Mouse (Mus musculus) kidney, embryonic 15.5 days (tissue): Measurements from ENCODE around the gene Ftl1. TPM values are rescaled to one million over a fixed set of nuclear protein-coding genes. Genes with fewer than 3 reads are reported as not detected.
A peak's percentile ranks its signal among the peaks of the same experiment; 100 is the strongest.

Experiments
- ATAC-seq: fragments of 200-750 bp; cut with Nextera tagmentation; replicated peaks from 2 replicates; pipeline ENCODE4 v1.8.0; 2017; ENCODE audit warnings: moderate TSS enrichment; ENCODE audit not compliant: low FRiP score
- H3K27ac ChIP-seq: fragments of 300-500 bp; sonication (generic); 2 replicates; pipeline ENCODE4 v1.5.1; 2015; ENCODE audit warnings: mild to moderate bottlenecking, inconsistent platforms
- H3K27me3 ChIP-seq: fragments of 300-500 bp; sonication (generic); 2 replicates; pipeline ENCODE4 v1.6.1; 2015; ENCODE audit warnings: inconsistent platforms
- H3K36me3 ChIP-seq: fragments of 300-500 bp; sonication (generic); 2 replicates; pipeline ENCODE4 v1.6.1; 2015; ENCODE audit warnings: inconsistent platforms
- H3K4me1 ChIP-seq: fragments of 300-500 bp; sonication (generic); 2 replicates; pipeline ENCODE4 v1.6.1; 2015; ENCODE audit warnings: inconsistent platforms
- H3K4me2 ChIP-seq: fragments of 300-500 bp; sonication (generic); 2 replicates; pipeline ENCODE4 v1.6.1; 2015; ENCODE audit warnings: moderate library complexity, mild to moderate bottlenecking, inconsistent platforms
- H3K4me3 ChIP-seq: fragments of 300-500 bp; sonication (generic); replicated peaks from 2 replicates; pipeline ENCODE4 v1.5.1; 2015; ENCODE audit warnings: mild to moderate bottlenecking, inconsistent platforms
- H3K9ac ChIP-seq: fragments of 300-500 bp; sonication (generic); 2 replicates; pipeline ENCODE4 v1.6.1; 2015; ENCODE audit warnings: mild to moderate bottlenecking, inconsistent platforms
- H3K9me3 ChIP-seq: fragments of 300-500 bp; sonication (generic); replicated peaks from 2 replicates; pipeline ENCODE4 v1.6.1; 2016; ENCODE audit warnings: inconsistent platforms
- WGBS: fragments of 180-500 bp; shearing (Covaris S2); methylation state at CpG from one replicate; pipeline ENCODE4 v1.1.7; 2015; ENCODE audit warnings: mixed read lengths; 5-methylcytosine and 5-hydroxymethylcytosine counted together
- polyA plus RNA-seq: library from polyadenylated mRNA; unstranded; fragments of >200 nt; fragmentation: Nextera tagmentation; extraction: Ambion mirVana; gene quantifications from 2 replicates; pipeline ENCODE4 v1.2.1, GENCODE M21; 2015

Ftl1 gene
- polyA plus RNA-seq, 1 experiment from 2014 or later: 4,690 TPM

GRCm38 (mm10) chr7:45419859-45420614, 39.6 kb downstream of the Ftl1 start:
- peak overlapping the region; percentile 36 for H3K4me2 ChIP-seq
- H3K27me3 ChIP-seq: peaks cover 62% of the 10 kb centered on the region
- H3K9ac ChIP-seq: no peak overlapping the region
- H3K4me1 ChIP-seq: peaks cover 32% of the 10 kb centered on the region
- no peak overlapping the region for H3K27ac ChIP-seq
- no peaks in the 10 kb centered on the region for H3K9me3 ChIP-seq
- WGBS: 13% methylated on average over 27 of the region's 27 CpGs
- no peak overlapping the region for H3K4me3 ChIP-seq
- ATAC-seq: no peak
- peaks cover 45% of the 10 kb centered on the region for H3K36me3 ChIP-seq

DNA sequence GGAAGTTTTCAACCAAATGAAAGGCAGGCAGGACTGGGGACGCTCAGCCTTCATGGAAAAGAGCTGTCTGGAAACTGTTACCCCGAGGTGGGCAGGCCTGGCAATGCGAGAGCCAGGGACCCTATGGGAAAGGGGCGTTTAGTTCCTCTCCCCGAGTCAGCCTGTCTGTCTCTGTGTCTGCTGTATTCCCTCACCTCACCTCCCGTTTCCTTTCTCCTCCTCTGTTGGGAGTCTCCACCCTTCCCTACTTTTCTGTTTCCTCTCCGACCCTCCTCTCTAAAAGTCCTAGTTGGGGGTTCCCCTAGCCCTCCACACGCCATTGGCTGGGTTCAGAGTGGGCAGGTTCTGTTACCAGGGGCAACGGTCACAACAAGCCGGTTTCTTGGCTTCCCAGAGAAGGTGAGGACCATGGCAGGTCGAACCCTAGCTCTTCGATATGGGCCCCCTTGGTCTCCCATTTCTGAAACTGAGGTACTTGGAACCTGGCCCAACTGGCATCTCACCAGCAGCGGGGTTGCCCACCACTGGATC, 41.7 kb downstream of the Ftl1 start:
- no peak overlapping the region for H3K27ac ChIP-seq
- 0 out of 2 replicates have a peak overlapping the region, but pooled peaks have one; percentile 14 for H3K9ac ChIP-seq
- H3K9me3 ChIP-seq: no peaks in the 10 kb centered on the region
- peak overlapping the region; percentile 23; the same call in 1 of the 2 replicates for H3K4me2 ChIP-seq
- H3K36me3 ChIP-seq: peaks cover 25% of the 10 kb centered on the region
- no peak overlapping the region for H3K4me3 ChIP-seq
- no peak for ATAC-seq
- H3K27me3 ChIP-seq: peaks cover 81% of the 10 kb centered on the region
- WGBS: 8% methylated on average over 13 of the region's 13 CpGs
- H3K4me1 ChIP-seq: peaks cover 52% of the 10 kb centered on the region

- Histone ChIP-seq H3K36me3 (peaks cover under 1% of the 10 kb centered on the region), H3K4me3 (peak overlapping the region; percentile 29), H3K27me3 (peaks cover 97% of the 10 kb centered on the region), H3K9me3 (no peaks in the 10 kb centered on the region), H3K4me2 (peak overlapping the region; percentile 52), H3K27ac (no peak overlapping the region), H3K4me1 (peaks cover 54% of the 10 kb centered on the region), H3K9ac (peak overlapping the region; percentile 26; the same call in 1 of the 2 replicates)
- ATAC-seq: no peak
- WGBS: 9% methylated on average over 37 of the region's 37 CpGs
These were observed 44.0 kb downstream of the Ftl1 start for GRCm38 (mm10) chr7:45415636-45416035.

- Histone ChIP-seq H3K27me3 (peaks cover 97% of the 10 kb centered on the region), H3K4me3 (no peak overlapping the region; the same call in 1 of the 2 replicates), H3K4me1 (peaks cover 46% of the 10 kb centered on the region), H3K9ac (no peak overlapping the region), H3K36me3 (no peaks in the 10 kb centered on the region), H3K4me2 (peak overlapping the region; percentile 92), H3K27ac (no peak overlapping the region), H3K9me3 (no peaks in the 10 kb centered on the region)
- 43% methylated on average over 12 of the region's 12 CpGs for WGBS
- ATAC-seq: no peak
These were observed 44.9 kb downstream of the Ftl1 start for GRCm38 (mm10) chr7:45414740-45415224.

DNA sequence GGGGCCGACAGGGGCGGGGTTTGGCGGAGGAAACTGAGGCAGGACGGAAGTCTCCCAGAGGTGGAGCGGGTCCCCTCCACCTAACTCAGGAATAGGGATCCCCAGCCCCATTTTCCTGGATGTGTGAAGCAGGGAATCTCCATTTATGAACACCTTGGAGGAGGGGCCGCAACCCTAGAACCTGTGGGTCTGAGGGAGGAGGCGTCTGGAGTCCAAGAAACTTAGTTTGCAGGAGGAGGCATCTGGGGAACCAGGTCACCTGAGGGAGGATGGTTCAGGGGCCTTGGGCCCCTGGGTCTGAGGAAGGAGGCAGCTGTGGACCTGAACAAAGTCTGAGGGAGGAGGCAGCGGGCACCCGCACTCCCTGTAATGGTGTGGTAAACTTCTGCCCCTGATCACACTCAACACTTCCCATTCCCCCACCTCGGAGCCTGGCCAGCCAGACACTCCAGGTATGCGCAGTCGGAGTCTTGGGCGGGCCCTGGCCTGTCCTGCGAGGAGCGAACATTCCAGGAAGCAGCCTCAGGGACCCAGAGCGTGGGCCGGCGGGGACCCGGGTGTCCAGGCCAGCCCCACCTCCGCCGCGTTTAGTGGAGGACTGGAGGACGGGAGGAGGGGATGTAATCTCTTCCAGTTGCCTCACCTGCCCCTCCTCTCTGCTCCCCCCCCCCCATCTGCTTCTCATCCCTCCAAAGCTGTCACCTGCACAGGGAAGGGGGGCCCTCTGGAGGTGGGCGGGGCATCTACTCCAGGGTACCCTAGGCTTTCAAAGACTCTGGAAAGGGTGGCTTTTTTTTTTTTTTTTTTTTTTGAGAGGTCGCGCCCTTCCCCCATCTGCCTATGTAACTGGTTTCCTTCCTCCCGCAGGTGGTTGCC, 45.6 kb downstream of the Ftl1 start:
- Histone ChIP-seq H3K4me2 (peak overlapping the region; percentile 92), H3K9me3 (no peaks in the 10 kb centered on the region), H3K36me3 (no peaks in the 10 kb centered on the region), H3K4me1 (peaks cover 45% of the 10 kb centered on the region), H3K27me3 (peaks cover 97% of the 10 kb centered on the region), H3K9ac (peak overlapping the region; percentile 52), H3K27ac (peak overlapping the region; percentile 42; the same call in 1 of the 2 replicates), H3K4me3 (peak overlapping the region; percentile 55)
- WGBS: 2% methylated on average over 27 of the region's 27 CpGs
- ATAC-seq: peak; percentile 31

- Histone ChIP-seq H3K4me2 (peak within 1 kb of the TSS; percentile 92), H3K27me3 (peaks cover 97% of the 10 kb centered on the region), H3K4me1 (peaks cover 42% of the 10 kb centered on the region), H3K36me3 (no peaks in the 10 kb centered on the region), H3K4me3 (peak within 1 kb of the TSS; percentile 55), H3K27ac (peak within 1 kb of the TSS; percentile 42; the same call in 1 of the 2 replicates), H3K9ac (peak within 1 kb of the TSS; percentile 52), H3K9me3 (no peaks in the 10 kb centered on the region)
- 2% methylated on average over 35 of the region's 45 CpGs for whole genome bisulfite sequencing
- peak; percentile 62 for ATAC-seq
These were observed 46.4 kb downstream of the Ftl1 start, which contains the start of gene Ntf5 for GRCm38 (mm10) chr7:45413113-45413863. TSS of gene Ntf5 (plus strand) at chr7:45413695.

- peaks cover 97% of the 10 kb centered on the region for H3K27me3 ChIP-seq
- no peaks in the 10 kb centered on the region for H3K9me3 ChIP-seq
These were observed 47.3 kb downstream of the Ftl1 start for GRCm38 (mm10) chr7:45412421-45412820.

DNA sequence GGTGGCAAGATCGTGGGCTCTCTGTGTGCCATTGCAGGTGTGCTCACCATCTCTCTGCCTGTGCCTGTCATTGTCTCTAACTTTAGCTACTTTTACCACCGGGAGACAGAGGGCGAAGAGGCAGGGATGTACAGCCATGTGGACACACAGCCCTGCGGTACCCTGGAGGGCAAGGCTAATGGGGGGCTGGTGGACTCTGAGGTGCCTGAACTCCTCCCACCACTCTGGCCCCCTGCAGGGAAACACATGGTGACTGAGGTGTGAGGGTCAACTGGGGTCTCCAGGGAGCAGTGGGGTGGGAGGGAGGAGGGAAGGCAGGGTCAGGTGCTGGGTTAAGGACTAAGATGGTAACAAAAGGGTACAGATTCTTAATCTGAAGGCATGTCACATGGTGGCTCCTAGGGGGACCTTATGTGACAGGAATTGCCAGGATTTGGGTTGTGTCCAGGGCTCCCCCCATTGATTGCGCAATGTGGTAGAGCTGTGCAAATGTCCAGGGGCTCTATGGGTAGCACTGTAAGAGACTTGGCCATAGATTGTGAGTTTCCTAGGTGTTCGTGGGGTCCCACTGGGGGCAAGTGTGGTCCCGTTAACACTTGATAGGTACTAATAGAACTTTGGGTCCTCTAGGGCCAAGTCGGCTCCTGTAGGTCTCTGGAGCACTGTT, 50.1 kb downstream of the Ftl1 start:
- no peak for ATAC-seq

More at GRCm38 (mm10) chr7:45412421-45412820, 47.3 kb downstream of the Ftl1 start:
- H3K4me2 ChIP-seq: no peak overlapping the region
- peaks cover 34% of the 10 kb centered on the region for H3K4me1 ChIP-seq
- H3K27ac ChIP-seq: no peak overlapping the region
- no peaks in the 10 kb centered on the region for H3K36me3 ChIP-seq
- 87% methylated on average over 2 of the region's 2 CpGs for WGBS
- no peak for ATAC-seq
- no peak overlapping the region for H3K9ac ChIP-seq
- no peak overlapping the region for H3K4me3 ChIP-seq

DNA sequence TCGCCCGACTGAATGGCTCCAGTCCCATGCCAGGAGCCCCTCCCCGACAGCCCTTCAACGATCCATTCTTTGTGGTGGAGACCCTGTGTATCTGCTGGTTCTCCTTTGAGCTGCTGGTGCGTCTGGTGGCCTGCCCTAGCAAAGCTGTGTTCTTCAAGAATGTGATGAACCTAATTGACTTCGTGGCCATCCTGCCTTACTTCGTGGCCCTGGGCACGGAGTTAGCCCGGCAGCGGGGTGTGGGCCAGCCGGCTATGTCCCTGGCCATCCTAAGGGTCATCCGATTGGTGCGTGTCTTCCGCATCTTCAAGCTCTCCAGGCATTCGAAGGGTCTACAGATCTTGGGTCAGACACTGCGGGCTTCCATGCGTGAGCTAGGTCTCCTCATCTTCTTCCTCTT, 50.7 kb downstream of the Ftl1 start:
- no peak for ATAC-seq
- WGBS: 87% methylated on average over 17 of the region's 17 CpGs
- Histone ChIP-seq H3K4me3 (no peak overlapping the region), H3K4me1 (peaks cover 30% of the 10 kb centered on the region), H3K27ac (no peak overlapping the region), H3K36me3 (no peaks in the 10 kb centered on the region), H3K9ac (no peak overlapping the region), H3K4me2 (no peak overlapping the region), H3K9me3 (no peaks in the 10 kb centered on the region), H3K27me3 (peaks cover 88% of the 10 kb centered on the region)

More for the DNA sequence above, 50.1 kb downstream of the Ftl1 start:
- Histone ChIP-seq H3K36me3 (no peaks in the 10 kb centered on the region), H3K9me3 (no peaks in the 10 kb centered on the region), H3K9ac (no peak overlapping the region), H3K27me3 (peaks cover 95% of the 10 kb centered on the region), H3K4me1 (peaks cover 37% of the 10 kb centered on the region), H3K4me2 (no peak overlapping the region), H3K4me3 (no peak overlapping the region), H3K27ac (no peak overlapping the region)
- WGBS: 87% methylated on average over 8 of the region's 8 CpGs

GRCm38 (mm10) chr7:45408351-45408750, 51.3 kb downstream of the Ftl1 start:
- no peak overlapping the region for H3K4me3 ChIP-seq
- H3K4me2 ChIP-seq: no peak overlapping the region
- no peaks in the 10 kb centered on the region for H3K9me3 ChIP-seq
- peaks cover 84% of the 10 kb centered on the region for H3K27me3 ChIP-seq
- H3K4me1 ChIP-seq: peaks cover 24% of the 10 kb centered on the region
- H3K9ac ChIP-seq: no peak overlapping the region
- H3K27ac ChIP-seq: no peak overlapping the region
- no peaks in the 10 kb centered on the region for H3K36me3 ChIP-seq
- WGBS: 70% methylated on average over 7 of the region's 7 CpGs
- no peak for ATAC-seq
